Mouse (Mus musculus) spleen, adult 2 months (tissue): ENCODE results near the gene Cradd.

Experiments used
- CTCF ChIP-seq: fragments of 200-500 bp; IDR thresholded peaks from 2 replicates; pipeline ENCODE4 v1.5.1; 2011; ENCODE audit warnings: mild to moderate bottlenecking, inconsistent platforms; ENCODE audit not compliant: insufficient read depth, insufficient read length, insufficient replicate concordance; ENCODE audit errors: extremely low read depth
- POLR2A ChIP-seq: fragments of 200-500 bp; IDR thresholded peaks from 2 replicates; pipeline ENCODE4 v1.6.1; 2011; ENCODE audit warnings: low read depth, low read length, inconsistent platforms

- TF ChIP-seq CTCF = no peak
- TF ChIP-seq POLR2A = no peak
Observed at GRCm38 (mm10) chr10:95275488-95275887, 48.4 kb downstream of the Cradd start.
